ENCODE assay signal across 8 mouse cellular contexts in genomic region chr16:90829894-90830685, GRCm38 (mm10). TPM values are rescaled to one million over a fixed set of nuclear protein-coding genes. Genes with fewer than 3 reads are reported as not detected.
DNase-seq lines count a peak whose midpoint lies in the region; ATAC-seq lines count a peak whose summit lies in the region.

No protein-coding gene starts in this region.

- intact Hi-C loops in left cerebral cortex, postnatal 14 days (cut with DNase I): loop anchor here (5.0 kb wide), 1 partner anchor 97 kb away; no protein-coding TSS in a partner anchor

- no peaks in the 10 kb centered on the region for H3K9me3 ChIP-seq in embryonic facial prominence, embryonic 10.5 days
- no peaks in the 10 kb centered on the region for H3K9me3 ChIP-seq in intestine, embryonic 16.5 days (ENCODE audit: control insufficient read depth, low read length)

- peak; percentile 95 for ATAC-seq in intestine, embryonic 16.5 days
- peak; percentile 92 for ATAC-seq in megakaryocyte progenitor cell, adult 5-6 weeks (replicated peaks; ENCODE audit: poor library complexity)

- no peaks in the 10 kb centered on the region for H3K36me3 ChIP-seq in embryonic facial prominence, embryonic 10.5 days (replicated peaks)
- no peaks in the 10 kb centered on the region for H3K36me3 ChIP-seq in intestine, embryonic 16.5 days (ENCODE audit: control insufficient read depth, insufficient read depth, low read length)

- DNase-seq in adrenal gland, adult 8-10 months: peak; percentile 91
- DNase-seq in embryonic facial prominence, embryonic 10.5 days (ENCODE audit: low spot score): peak; percentile 80
- DNase-seq in gastrocnemius, postnatal 4 days (ENCODE audit: low spot score in 2 of 2): peak; percentile 38 to 76
- peak; percentile 56 to 62 for DNase-seq in left cerebral cortex, postnatal 14 days (ENCODE audit: low spot score in 2 of 2)
- peak; percentile 60 to 75 for DNase-seq in right cerebral cortex, postnatal 10 days (ENCODE audit: low spot score in 2 of 2)
- DNase-seq in urinary bladder, postnatal 25 days (ENCODE audit: low spot score): peak; percentile 74

- H3K4me2 ChIP-seq in intestine, embryonic 16.5 days (ENCODE audit: low read depth, low read length): peak overlapping the region; percentile 99

- WGBS in embryonic facial prominence, embryonic 10.5 days: under 1% methylated on average over 45 of the region's 45 CpGs
- WGBS in intestine, embryonic 16.5 days: under 1% methylated on average over 43 of the region's 45 CpGs

- peak overlapping the region; percentile 58 for H3K27ac ChIP-seq in embryonic facial prominence, embryonic 10.5 days (replicated peaks)
- peak overlapping the region; percentile 33 for H3K27ac ChIP-seq in intestine, embryonic 16.5 days (ENCODE audit: low read length)

- H3K4me3 ChIP-seq in embryonic facial prominence, embryonic 10.5 days: peak overlapping the region; percentile 68
- peak overlapping the region; percentile 61 for H3K4me3 ChIP-seq in intestine, embryonic 16.5 days (ENCODE audit: low read length)

- peaks cover 48% of the 10 kb centered on the region for H3K4me1 ChIP-seq in embryonic facial prominence, embryonic 10.5 days
- H3K4me1 ChIP-seq in intestine, embryonic 16.5 days (ENCODE audit: control insufficient read depth, insufficient read depth, low read length): peaks cover 15% of the 10 kb centered on the region

- peak overlapping the region; percentile 64 for H3K9ac ChIP-seq in intestine, embryonic 16.5 days (ENCODE audit: low read depth, low read length)

- H3K27me3 ChIP-seq in embryonic facial prominence, embryonic 10.5 days (replicated peaks; ENCODE audit: low read depth, poor library complexity, severe bottlenecking): peaks cover 73% of the 10 kb centered on the region
- peaks cover 34% of the 10 kb centered on the region for H3K27me3 ChIP-seq in intestine, embryonic 16.5 days (replicated peaks; ENCODE audit: control insufficient read depth, insufficient read depth, low read length)

RNA-seq across cellular contexts. Expression of gene Eva1c, which starts 3.6 kb away (rescaled TPM):
- 1 to 10 TPM; 4.6 to 7.5 (median 6.1) TPM for total RNA-seq in adrenal gland, adult 8-10 months (2022)
- 0.36 and 0.41 TPM in 2 replicates for polyA plus RNA-seq in embryonic facial prominence, embryonic 10.5 days (2016; fragmentation: Nextera tagmentation; extraction: Ambion mirVana)
- 1 to 10 TPM in 1 of 2 experiments, under 1 TPM in 1; 0.39 to 1.3 TPM for total RNA-seq in gastrocnemius, postnatal 4 days (2021)
- polyA plus RNA-seq in intestine, embryonic 16.5 days (2015; fragmentation: Nextera tagmentation; extraction: Ambion mirVana): 0.61 and 0.70 TPM in 2 replicates
- total RNA-seq in left cerebral cortex, postnatal 14 days (2021): 1 to 10 TPM; 1.6 to 2.1 TPM
- total RNA-seq in megakaryocyte progenitor cell, adult 5-6 weeks (2015): not detected in 2 replicates
- not detected in 2 replicates for total RNA-seq in megakaryocyte progenitor cell, adult 5-6 weeks (2017)

RNA-seq across cellular contexts. Expression of gene Urb1, which starts 19.9 kb away (rescaled TPM):
- total RNA-seq in adrenal gland, adult 8-10 months (2022): 10 to 100 TPM; 13.5 to 20.2 (median 15.3) TPM
- 10.9 and 11.5 TPM in 2 replicates for polyA plus RNA-seq in embryonic facial prominence, embryonic 10.5 days (2016; fragmentation: Nextera tagmentation; extraction: Ambion mirVana)
- total RNA-seq in gastrocnemius, postnatal 4 days (2021): 1 to 10 TPM; 7.8 to 8.1 TPM
- polyA plus RNA-seq in intestine, embryonic 16.5 days (2015; fragmentation: Nextera tagmentation; extraction: Ambion mirVana): 5.6 and 6.2 TPM in 2 replicates
- total RNA-seq in left cerebral cortex, postnatal 14 days (2021): 10 to 100 TPM; 14.2 to 15.9 TPM
- 8.1 and 8.9 TPM in 2 replicates for total RNA-seq in megakaryocyte progenitor cell, adult 5-6 weeks (2015)
- total RNA-seq in megakaryocyte progenitor cell, adult 5-6 weeks (2017): 7.7 and 9.1 TPM in 2 replicates

Comparison
In these comparisons a context has a peak if more than half of its experiments do, and no peak if none do; other contexts are left out.
1. Peak in every context shown above with its lines: DNase-seq, ATAC-seq, H3K4me3 ChIP-seq and H3K27ac ChIP-seq.